Mouse (Mus musculus) megakaryocyte, adult 5-6 weeks (primary cell): ENCODE results near the gene Ucp1. TPM values are rescaled to one million over a fixed set of nuclear protein-coding genes. Genes with fewer than 3 reads are reported as not detected.
"Not testable (repeated sequence)": the region's sequence is repeated elsewhere in the genome, so short reads cannot be mapped to it uniquely, and the experiment has no call there.

Experiments
- ATAC-seq: 2 replicates; pipeline ENCODE4 v1.8.0; 2016; ENCODE audit warnings: mild to moderate bottlenecking, inconsistent platforms; ENCODE audit not compliant: poor library complexity, severe bottlenecking
- total RNA-seq, 2 experiments: library from RNA; stranded (forward) in 1 of 2; stranded (reverse) in 1 of 2; fragments of 153-499, 151-499 nt in 1 of 2; fragments of 221-1000, 200-1000 nt in 1 of 2; gene quantifications; 2 replicates each; pipeline versions ENCODE4 v1.2.3 to v1.2.4; 2015 to 2017

Gene Ucp1
- not detected in 2 replicates for total RNA-seq (2015)
- total RNA-seq (2017), result 0.07 TPM in 1 of 2 replicates, not detected in the other

- no peak for ATAC-seq
These were observed at the start of gene Ucp1 for GRCm38 (mm10) chr8:83290176-83290575. Ucp1 (plus strand) TSS chr8:83290352.

GRCm38 (mm10) chr8:83244151-83244550 lies 46.0 kb upstream of the Ucp1 start:
- ATAC-seq, result no peak

- no peak for ATAC-seq
These were observed 39.3 kb upstream of the Ucp1 start for GRCm38 (mm10) chr8:83250858-83251257.

GRCm38 (mm10) chr8:83251362-83252246 lies 38.5 kb upstream of the Ucp1 start:
- ATAC-seq, result no peak

GRCm38 (mm10) chr8:83252791-83253190 lies 37.4 kb upstream of the Ucp1 start:
- no peak for ATAC-seq

- no peak for ATAC-seq
These were observed 32.5 kb upstream of the Ucp1 start for GRCm38 (mm10) chr8:83257631-83258030.

- peak; percentile 74 for ATAC-seq
These were observed 29.5 kb upstream of the Ucp1 start for GRCm38 (mm10) chr8:83260418-83261215.

GRCm38 (mm10) chr8:83271172-83271571 lies 19.0 kb upstream of the Ucp1 start:
- no peak for ATAC-seq

GRCm38 (mm10) chr8:83272464-83272863 lies 17.7 kb upstream of the Ucp1 start:
- ATAC-seq, result no peak

GRCm38 (mm10) chr8:83274470-83274869 lies 15.7 kb upstream of the Ucp1 start:
- no peak for ATAC-seq

GRCm38 (mm10) chr8:83278431-83278830 lies 11.7 kb upstream of the Ucp1 start:
- no peak for ATAC-seq

GRCm38 (mm10) chr8:83285391-83285790 lies 4.8 kb upstream of the Ucp1 start:
- no peak for ATAC-seq

- peak; percentile 52 for ATAC-seq
These were observed 7.2 kb downstream of the Ucp1 start for GRCm38 (mm10) chr8:83297375-83297774.

- ATAC-seq, result 0 out of 2 replicates have a peak, but pooled peaks have one; percentile 43
These were observed 10.0 kb downstream of the Ucp1 start for GRCm38 (mm10) chr8:83300135-83300534.

GRCm38 (mm10) chr8:83304946-83305345 lies 14.8 kb downstream of the Ucp1 start:
- ATAC-seq, result no peak

- no peak for ATAC-seq
These were observed 19.7 kb downstream of the Ucp1 start for GRCm38 (mm10) chr8:83309836-83310235.

- ATAC-seq, result not testable (repeated sequence)
These were observed 24.9 kb downstream of the Ucp1 start for GRCm38 (mm10) chr8:83315084-83315483.

GRCm38 (mm10) chr8:83315691-83316090 lies 25.5 kb downstream of the Ucp1 start:
- no peak for ATAC-seq

- no peak for ATAC-seq
These were observed 30.4 kb downstream of the Ucp1 start for GRCm38 (mm10) chr8:83320543-83320942.

GRCm38 (mm10) chr8:83322374-83322773 lies 32.2 kb downstream of the Ucp1 start:
- no peak for ATAC-seq

- no peak for ATAC-seq
These were observed 32.9 kb downstream of the Ucp1 start for GRCm38 (mm10) chr8:83323056-83323455.

GRCm38 (mm10) chr8:83327889-83328288 lies 37.7 kb downstream of the Ucp1 start:
- ATAC-seq, result no peak
